Mouse (Mus musculus): ENCODE measurements around the gene Vwa5b1.

Vwa5b1 gene

GRCm38 (mm10) chr4:138524769-138525168, 110.9 kb downstream of the Vwa5b1 start:
- DNase-seq: no peak

GRCm38 (mm10) chr4:138523775-138524174, 111.9 kb downstream of the Vwa5b1 start:
- DNase-seq: no peak

- peak; percentile 29 to 31 for DNase-seq
Observed at GRCm38 (mm10) chr4:138522296-138522695, 113.4 kb downstream of the Vwa5b1 start.

GRCm38 (mm10) chr4:138517153-138517789, 118.4 kb downstream of the Vwa5b1 start:
- DNase-seq: no peak

GRCm38 (mm10) chr4:138516448-138516847, 119.2 kb downstream of the Vwa5b1 start:
- no peak for DNase-seq
